ENCODE assay signal across 21 mouse cellular contexts in genomic region chr11:56072131-56072530, GRCm38 (mm10). TPM values are rescaled to one million over a fixed set of nuclear protein-coding genes. Genes with fewer than 3 reads are reported as not detected.
DNase-seq lines count a peak whose midpoint lies in the region; ATAC-seq and TF ChIP-seq lines count a peak whose summit lies in the region.
"Had no signal": no experiment of that assay in that cellular context is flagged by ENCODE, and none has a peak within 500 bp of the region (broad histone marks: within the 10 kb centered on the region; RNA-seq: fewer than 3 reads in every experiment).

No protein-coding gene starts in this region.

- 65% methylated on average over 7 of the region's 7 CpGs for WGBS in midbrain, postnatal 0 days
- WGBS in midbrain, embryonic 15.5 days = 70% methylated on average over 7 of the region's 7 CpGs

- no peaks in the 10 kb centered on the region for H3K4me1 ChIP-seq in midbrain, postnatal 0 days (ENCODE audit: insufficient read depth, low read length)
- H3K4me1 ChIP-seq in midbrain, embryonic 15.5 days = peaks cover 3% of the 10 kb centered on the region; the same call in 1 of the 2 replicates
- H3K4me1 ChIP-seq: hindbrain, embryonic 15.5 days; liver, embryonic 12.5 days; megakaryocyte, embryonic 14.5 days had no signal

- peak; percentile 26 for DNase-seq in midbrain, postnatal 0 days (ENCODE audit: low spot score)
- DNase-seq in layer of hippocampus, adult 2 months (ENCODE audit: low spot score in 2 of 2) = peak; percentile 33 to 34
- peak; percentile 55 to 88 for DNase-seq in left cerebral cortex, postnatal 25 days (ENCODE audit: low spot score in 2 of 2)
- DNase-seq in right cerebral cortex, postnatal 4 days = peak; percentile 5
- DNase-seq in thymus, postnatal 10 days (ENCODE audit: low spot score in 2 of 2) = no peak
- no peak for DNase-seq in gastrocnemius, adult 8-10 months (ENCODE audit: low spot score in 2 of 2)
- DNase-seq: cerebellum, adult 11 months; heart, adult 18-20 months; kidney, adult 18-20 months; thymus, adult 2 months had no signal

- intact Hi-C loops in left cerebral cortex, postnatal 25 days (cut with DNase I) = no loop called here

- H3K36me3 ChIP-seq in midbrain, postnatal 0 days (ENCODE audit: insufficient read depth, low read length) = no peaks in the 10 kb centered on the region
- no peaks in the 10 kb centered on the region for H3K36me3 ChIP-seq in midbrain, embryonic 15.5 days (replicated peaks)
- H3K36me3 ChIP-seq: G1E; hindbrain, embryonic 15.5 days; liver, embryonic 12.5 days had no signal

- H3K27ac ChIP-seq in midbrain, postnatal 0 days (ENCODE audit: low read depth, low read length) = no peak overlapping the region
- H3K27ac ChIP-seq in midbrain, embryonic 15.5 days = no peak overlapping the region
- H3K27ac ChIP-seq in layer of hippocampus, adult 2 months = peak overlapping the region; percentile 72
- H3K27ac ChIP-seq: hindbrain, embryonic 15.5 days; liver, embryonic 12.5 days had no signal

- TF ChIP-seq CTCF in midbrain, postnatal 0 days (IDR thresholded peaks at IDR 0.05) = no peak
- no peak for TF ChIP-seq CTCF in layer of hippocampus, adult 2 months (conservative IDR thresholded peaks at IDR 0.05)

- H3K27me3 ChIP-seq in midbrain, postnatal 0 days (ENCODE audit: insufficient read depth, low read length) = no peaks in the 10 kb centered on the region
- H3K27me3 ChIP-seq in midbrain, embryonic 15.5 days (replicated peaks) = no peaks in the 10 kb centered on the region
- H3K27me3 ChIP-seq: hindbrain, embryonic 15.5 days; liver, embryonic 12.5 days; megakaryocyte, embryonic 14.5 days had no signal

- no peak overlapping the region for H3K9ac ChIP-seq in midbrain, postnatal 0 days (replicated peaks; ENCODE audit: low read length, poor library complexity, severe bottlenecking)
- H3K9ac ChIP-seq in midbrain, embryonic 15.5 days = no peak overlapping the region
- H3K9ac ChIP-seq: hindbrain, embryonic 15.5 days; liver, embryonic 12.5 days had no signal

- ATAC-seq in midbrain, postnatal 0 days (ENCODE audit: low FRiP score) = no peak
- ATAC-seq in midbrain, embryonic 15.5 days (replicated peaks) = no peak
- ATAC-seq in granulocyte monocyte progenitor cell, adult 5-6 weeks (replicated peaks; ENCODE audit: poor library complexity, severe bottlenecking) = no peak
- ATAC-seq: forebrain, embryonic 14.5 days; liver, embryonic 12.5 days; lung, postnatal 0 days had no signal

- no peak overlapping the region for H3K4me3 ChIP-seq in midbrain, postnatal 0 days (ENCODE audit: low read depth, low read length)
- H3K4me3 ChIP-seq in midbrain, embryonic 15.5 days = no peak overlapping the region
- H3K4me3 ChIP-seq in layer of hippocampus, adult 2 months = no peak overlapping the region
- H3K4me3 ChIP-seq: hindbrain, embryonic 15.5 days; liver, embryonic 12.5 days; megakaryocyte, embryonic 14.5 days; myocyte had no signal

- H3K4me2 ChIP-seq in midbrain, postnatal 0 days (ENCODE audit: low read depth, low read length, poor library complexity, severe bottlenecking) = no peak overlapping the region
- no peak overlapping the region for H3K4me2 ChIP-seq in midbrain, embryonic 15.5 days
- H3K4me2 ChIP-seq: hindbrain, embryonic 15.5 days; liver, embryonic 12.5 days had no signal

- no peaks in the 10 kb centered on the region for H3K9me3 ChIP-seq in midbrain, postnatal 0 days (ENCODE audit: low read length)
- no peaks in the 10 kb centered on the region for H3K9me3 ChIP-seq in midbrain, embryonic 15.5 days
- H3K9me3 ChIP-seq: hindbrain, embryonic 15.5 days; liver, embryonic 12.5 days; megakaryocyte, embryonic 14.5 days had no signal

RNA-seq across cellular contexts. Expression of gene Nmur2, which starts 31.3 kb away (rescaled TPM):
- total RNA-seq in midbrain, postnatal 0 days (2014; rRNA removed) = 0.09 and 0.22 TPM in 2 replicates
- 0.27 and 0.57 TPM in 2 replicates for polyA plus RNA-seq in midbrain, postnatal 0 days (2015; fragmentation: Nextera tagmentation; extraction: Ambion mirVana)
- polyA plus RNA-seq in midbrain, embryonic 15.5 days (2015; fragmentation: Nextera tagmentation; extraction: Ambion mirVana) = 0.28 and 0.34 TPM in 2 replicates
- not detected for total RNA-seq in layer of hippocampus, adult 2 months (2021)
- not detected for total RNA-seq in left cerebral cortex, postnatal 25 days (2021)
- total RNA-seq in granulocyte monocyte progenitor cell, adult 5-6 weeks (2014; fragmentation: Nextera tagmentation) = not detected in 2 replicates
- total RNA-seq in granulocyte monocyte progenitor cell, adult 5-6 weeks (2017) = not detected in 2 replicates
- not detected for total RNA-seq in gastrocnemius, adult 8-10 months (2022)
- total RNA-seq: adrenal gland, postnatal 4 days; heart, adult 18-20 months had no signal
- polyA plus RNA-seq: G1E; heart, embryonic 16.5 days; lung, postnatal 0 days; myocyte had no signal

Comparison
In these comparisons a context has a peak if more than half of its experiments do, and no peak if none do; other contexts are left out.
1. DNase-seq: peak in midbrain, postnatal 0 days (single experiment), layer of hippocampus, adult 2 months (2 of 2), left cerebral cortex, postnatal 25 days (2 of 2) and right cerebral cortex, postnatal 4 days (single experiment); none in thymus, postnatal 10 days (0 of 2) and gastrocnemius, adult 8-10 months (0 of 2).